Mouse (Mus musculus): ENCODE results near the gene Aes. TPM values are rescaled to one million over a fixed set of nuclear protein-coding genes. Genes with fewer than 3 reads are reported as not detected.

Aes gene
- 30.2 TPM for polyA plus RNA-seq (2014; fragmentation: Illumina TruSeq; extraction: RNeasy Lipid Tissue Mini Kit (QIAGEN cat#74804); ENCODE audit: low read depth, low replicate concordance)

DNA sequence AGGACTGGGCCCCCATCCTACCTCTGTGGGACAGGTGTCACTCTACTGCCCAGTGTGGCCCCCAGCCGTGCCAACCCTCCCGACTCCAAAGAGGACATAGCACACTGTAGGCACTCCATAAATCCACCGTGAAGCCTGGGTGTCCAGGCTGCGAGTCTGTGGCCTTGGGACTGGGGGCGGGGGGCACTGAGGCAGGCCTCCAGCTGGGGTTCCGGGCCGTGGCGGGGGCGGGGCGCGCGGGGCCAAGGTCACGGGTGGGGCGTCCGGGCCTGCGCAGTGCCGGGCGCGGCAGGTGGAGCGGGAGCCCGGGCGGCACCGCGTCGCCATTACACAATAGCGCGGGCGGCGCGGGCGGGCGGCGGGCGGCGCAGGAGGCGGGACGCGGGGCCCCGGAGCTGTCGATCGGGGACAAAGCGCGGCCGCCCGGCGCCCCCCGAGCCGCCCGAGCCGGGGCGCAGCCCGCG is at the start of gene Aes:
Gene Aes (plus strand): TSS at position 326 of the 464 bp plus-strand sequence.

DNA sequence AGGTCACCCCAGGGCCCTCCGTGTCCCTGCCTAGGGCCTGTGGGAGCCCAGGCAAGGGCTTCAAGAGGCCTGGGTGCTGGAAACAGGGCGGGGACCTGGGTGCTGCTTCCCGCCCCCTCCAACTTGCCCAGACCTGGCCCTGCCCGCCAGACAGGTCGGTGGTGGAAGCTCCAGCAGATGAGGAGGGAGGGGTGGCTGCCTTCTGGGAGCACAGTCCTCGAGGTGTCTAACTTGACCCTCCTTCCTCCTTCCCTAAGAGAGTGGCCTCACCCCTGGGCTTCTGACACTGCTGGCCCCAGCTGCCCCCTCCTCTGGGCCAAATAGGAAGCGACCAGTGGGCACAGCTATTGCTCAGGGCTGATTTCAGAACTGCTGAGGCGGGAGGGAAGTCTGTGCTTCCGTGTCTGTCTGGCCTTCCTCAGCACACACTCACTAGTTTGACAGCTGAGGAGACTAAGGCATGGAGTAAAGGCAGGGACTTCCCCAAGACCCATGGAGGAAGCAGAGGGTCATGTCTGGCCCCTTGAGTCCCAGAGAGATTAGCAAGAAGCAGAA is 35.2 kb upstream of the Aes start, which contains the start of gene Gna15:
Gene Gna15 (minus strand): TSS at position 175 of the 555 bp plus-strand sequence.

DNA sequence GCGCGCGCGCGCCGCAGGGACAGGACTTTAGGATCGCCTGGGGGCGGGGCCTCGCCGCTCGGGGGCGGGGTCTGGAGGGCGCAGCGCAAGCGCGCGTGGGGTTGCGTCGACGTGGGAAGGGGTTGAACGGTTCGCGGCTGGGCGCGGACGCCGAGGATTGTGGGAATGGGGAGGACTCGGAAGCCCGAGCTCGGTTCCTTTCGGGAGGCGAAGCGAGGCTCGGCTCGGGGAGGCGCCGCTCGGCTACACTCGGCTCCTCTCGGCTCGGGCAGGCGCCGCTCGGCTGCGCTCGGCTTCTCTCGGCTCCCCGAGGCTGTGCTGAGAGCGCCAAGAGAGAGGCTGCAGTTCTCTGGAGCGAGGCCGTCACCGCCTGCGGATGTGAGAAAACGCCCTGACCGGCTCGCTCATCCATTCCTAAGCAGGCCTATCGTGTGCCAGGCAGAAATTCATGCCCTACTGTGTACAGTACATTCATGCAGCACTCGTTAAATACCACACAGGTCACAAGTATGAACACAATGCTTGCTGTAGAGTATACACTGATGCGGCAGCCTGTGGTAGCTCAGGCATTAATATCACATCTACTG is 14.0 kb upstream of the Aes start, which contains the start of gene Gna11:
Gene Gna11 (minus strand): TSS at position 30 of the 587 bp plus-strand sequence.

GRCm38 (mm10) chr10:81574081-81575056 is 15.1 kb downstream of the Aes start, which contains the start of gene Tle2:
Gene Tle2, plus strand, starts transcription at chr10:81574561.

DNA sequence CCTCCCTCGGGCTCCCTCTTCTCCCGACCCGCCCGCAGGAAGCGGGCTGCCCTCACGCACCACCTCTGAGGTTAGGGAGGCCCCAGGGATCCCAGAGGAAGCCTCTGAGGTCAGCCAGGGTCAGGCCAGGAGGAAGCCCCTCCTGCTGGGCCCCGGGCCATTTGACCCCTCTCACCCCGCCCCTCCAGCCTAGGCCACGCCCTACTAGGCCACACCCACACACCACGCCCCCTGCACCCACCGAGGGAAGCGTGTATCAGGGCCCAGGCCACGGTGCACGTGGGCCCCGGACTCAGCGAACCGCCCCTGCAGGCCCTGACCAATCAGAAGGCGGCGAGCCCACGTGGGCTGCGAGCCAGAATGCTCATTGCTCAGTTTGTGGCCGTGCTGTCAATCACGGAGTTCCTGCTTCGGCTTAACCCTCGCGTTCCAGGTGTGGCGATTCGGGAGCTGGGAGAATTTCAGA is 41.5 kb downstream of the Aes start, which contains the start of gene Tle6:
Gene Tle6 (minus strand): TSS at position 336 of the 466 bp plus-strand sequence.

DNA sequence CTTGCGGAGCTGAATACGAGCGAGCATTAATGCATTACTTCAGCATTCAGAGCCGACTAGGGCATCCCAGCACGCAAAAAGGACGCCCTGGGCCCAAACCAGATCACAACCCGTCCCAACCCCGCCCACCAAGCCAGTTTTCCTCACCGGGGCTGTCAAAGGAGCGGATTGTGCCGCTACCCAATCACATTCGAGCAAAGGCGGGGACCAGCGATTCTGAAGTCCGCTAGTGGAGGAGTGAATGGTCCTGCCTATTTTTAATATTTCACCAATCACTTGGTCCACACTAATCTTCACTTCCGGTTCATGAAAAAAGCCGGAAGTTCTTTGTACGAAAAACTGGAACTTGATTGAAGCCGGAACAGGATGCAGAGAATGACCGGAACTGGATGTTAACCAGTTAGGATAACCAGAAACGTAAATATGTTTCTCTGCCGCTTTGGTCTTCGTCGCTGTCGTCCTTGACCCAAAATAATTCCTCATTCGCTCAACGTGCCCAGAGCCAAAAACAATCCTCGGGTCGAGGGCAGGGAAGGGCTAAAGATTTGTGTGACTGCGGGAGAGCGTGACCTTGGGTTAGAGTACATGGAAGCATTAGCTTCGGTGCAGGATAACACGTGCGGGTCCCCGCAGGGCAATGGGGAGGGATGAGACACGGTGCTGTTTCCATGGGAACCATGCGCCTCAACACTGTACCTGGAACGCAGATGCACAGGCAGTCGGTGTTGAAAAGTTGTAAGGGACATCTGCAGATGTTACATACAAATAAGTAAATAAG is 46.9 kb downstream of the Aes start, which contains the start of gene BC025920:
Gene BC025920 (plus strand): TSS at position 297 of the 778 bp plus-strand sequence.

Other genes with a start within 250 kb of the Aes start
- 1.1 TPM for gene Cactin, start 238.4 kb upstream of the Aes start, polyA plus RNA-seq (2014; fragmentation: Illumina TruSeq; extraction: RNeasy Lipid Tissue Mini Kit (QIAGEN cat#74804); ENCODE audit: low read depth, low replicate concordance)
- not detected for gene Tbxa2r, start 230.8 kb upstream of the Aes start, polyA plus RNA-seq (2014; fragmentation: Illumina TruSeq; extraction: RNeasy Lipid Tissue Mini Kit (QIAGEN cat#74804); ENCODE audit: low read depth, low replicate concordance)
- gene Gipc3, start 216.2 kb upstream of the Aes start, polyA plus RNA-seq (2014; fragmentation: Illumina TruSeq; extraction: RNeasy Lipid Tissue Mini Kit (QIAGEN cat#74804); ENCODE audit: low read depth, low replicate concordance): not detected
- 7.1 TPM for gene Hmg20b, start 209.0 kb upstream of the Aes start, polyA plus RNA-seq (2014; fragmentation: Illumina TruSeq; extraction: RNeasy Lipid Tissue Mini Kit (QIAGEN cat#74804); ENCODE audit: low read depth, low replicate concordance)
- gene Mfsd12, start 202.0 kb upstream of the Aes start, polyA plus RNA-seq (2014; fragmentation: Illumina TruSeq; extraction: RNeasy Lipid Tissue Mini Kit (QIAGEN cat#74804); ENCODE audit: low read depth, low replicate concordance): 0.23 TPM
- not detected for gene 4930404N11Rik, start 193.7 kb upstream of the Aes start, polyA plus RNA-seq (2014; fragmentation: Illumina TruSeq; extraction: RNeasy Lipid Tissue Mini Kit (QIAGEN cat#74804); ENCODE audit: low read depth, low replicate concordance)
- 0.35 TPM for gene Fzr1, start 181.0 kb upstream of the Aes start, polyA plus RNA-seq (2014; fragmentation: Illumina TruSeq; extraction: RNeasy Lipid Tissue Mini Kit (QIAGEN cat#74804); ENCODE audit: low read depth, low replicate concordance)
- gene Dohh, start 175.1 kb upstream of the Aes start, polyA plus RNA-seq (2014; fragmentation: Illumina TruSeq; extraction: RNeasy Lipid Tissue Mini Kit (QIAGEN cat#74804); ENCODE audit: low read depth, low replicate concordance): not detected
- gene Gm48551, start 175.0 kb upstream of the Aes start, polyA plus RNA-seq (2014; fragmentation: Illumina TruSeq; extraction: RNeasy Lipid Tissue Mini Kit (QIAGEN cat#74804); ENCODE audit: low read depth, low replicate concordance): not detected
- not detected for gene Gm48552, start 170.5 kb upstream of the Aes start, polyA plus RNA-seq (2014; fragmentation: Illumina TruSeq; extraction: RNeasy Lipid Tissue Mini Kit (QIAGEN cat#74804); ENCODE audit: low read depth, low replicate concordance)
- gene Smim24, start 166.4 kb upstream of the Aes start, polyA plus RNA-seq (2014; fragmentation: Illumina TruSeq; extraction: RNeasy Lipid Tissue Mini Kit (QIAGEN cat#74804); ENCODE audit: low read depth, low replicate concordance): not detected
- gene Nfic, start 103.9 kb upstream of the Aes start, polyA plus RNA-seq (2014; fragmentation: Illumina TruSeq; extraction: RNeasy Lipid Tissue Mini Kit (QIAGEN cat#74804); ENCODE audit: low read depth, low replicate concordance): 16.6 TPM
- 0.23 TPM for gene Celf5, start 76.8 kb upstream of the Aes start, polyA plus RNA-seq (2014; fragmentation: Illumina TruSeq; extraction: RNeasy Lipid Tissue Mini Kit (QIAGEN cat#74804); ENCODE audit: low read depth, low replicate concordance)
- not detected for gene Ncln, start 63.1 kb upstream of the Aes start, polyA plus RNA-seq (2014; fragmentation: Illumina TruSeq; extraction: RNeasy Lipid Tissue Mini Kit (QIAGEN cat#74804); ENCODE audit: low read depth, low replicate concordance)
- gene S1pr4, start 59.4 kb upstream of the Aes start, polyA plus RNA-seq (2014; fragmentation: Illumina TruSeq; extraction: RNeasy Lipid Tissue Mini Kit (QIAGEN cat#74804); ENCODE audit: low read depth, low replicate concordance): not detected
- not detected for gene Gna15, start 35.3 kb upstream of the Aes start, polyA plus RNA-seq (2014; fragmentation: Illumina TruSeq; extraction: RNeasy Lipid Tissue Mini Kit (QIAGEN cat#74804); ENCODE audit: low read depth, low replicate concordance)
- 4.8 TPM for gene Gna11, start 14.3 kb upstream of the Aes start, polyA plus RNA-seq (2014; fragmentation: Illumina TruSeq; extraction: RNeasy Lipid Tissue Mini Kit (QIAGEN cat#74804); ENCODE audit: low read depth, low replicate concordance)
- gene Tle2, start 15.1 kb downstream of the Aes start, polyA plus RNA-seq (2014; fragmentation: Illumina TruSeq; extraction: RNeasy Lipid Tissue Mini Kit (QIAGEN cat#74804); ENCODE audit: low read depth, low replicate concordance): 4.4 TPM
- 2.6 TPM for gene Tle6, start 41.6 kb downstream of the Aes start, polyA plus RNA-seq (2014; fragmentation: Illumina TruSeq; extraction: RNeasy Lipid Tissue Mini Kit (QIAGEN cat#74804); ENCODE audit: low read depth, low replicate concordance)
- 1.3 TPM for gene BC025920, start 46.8 kb downstream of the Aes start, polyA plus RNA-seq (2014; fragmentation: Illumina TruSeq; extraction: RNeasy Lipid Tissue Mini Kit (QIAGEN cat#74804); ENCODE audit: low read depth, low replicate concordance)
- not detected for gene Sirt6, start 68.3 kb downstream of the Aes start, polyA plus RNA-seq (2014; fragmentation: Illumina TruSeq; extraction: RNeasy Lipid Tissue Mini Kit (QIAGEN cat#74804); ENCODE audit: low read depth, low replicate concordance)
- 3.0 TPM for gene Ankrd24, start 69.1 kb downstream of the Aes start, polyA plus RNA-seq (2014; fragmentation: Illumina TruSeq; extraction: RNeasy Lipid Tissue Mini Kit (QIAGEN cat#74804); ENCODE audit: low read depth, low replicate concordance)
- gene Gm10778, start 89.6 kb downstream of the Aes start, polyA plus RNA-seq (2014; fragmentation: Illumina TruSeq; extraction: RNeasy Lipid Tissue Mini Kit (QIAGEN cat#74804); ENCODE audit: low read depth, low replicate concordance): 14.4 TPM
- gene Zfp433, start 145.3 kb downstream of the Aes start, polyA plus RNA-seq (2014; fragmentation: Illumina TruSeq; extraction: RNeasy Lipid Tissue Mini Kit (QIAGEN cat#74804); ENCODE audit: low read depth, low replicate concordance): 30.4 TPM
- 15.6 TPM for gene Gm3055, start 211.7 kb downstream of the Aes start, polyA plus RNA-seq (2014; fragmentation: Illumina TruSeq; extraction: RNeasy Lipid Tissue Mini Kit (QIAGEN cat#74804); ENCODE audit: low read depth, low replicate concordance)

Data from adrenal gland, adult 10 weeks (tissue).